Mouse (Mus musculus) T-helper 1 cell (primary cell): ENCODE measurements around the gene 4921504E06Rik.

ENCODE experiments used
- in situ Hi-C: fragments of 300-600 bp; cut with MboI, MseI; formaldehyde crosslinking; loops from one replicate; pipeline ENCODE4 v1.15.1; 2025; ENCODE audit warnings: high pct_unique_total_duplicates

Gene 4921504E06Rik

DNA sequence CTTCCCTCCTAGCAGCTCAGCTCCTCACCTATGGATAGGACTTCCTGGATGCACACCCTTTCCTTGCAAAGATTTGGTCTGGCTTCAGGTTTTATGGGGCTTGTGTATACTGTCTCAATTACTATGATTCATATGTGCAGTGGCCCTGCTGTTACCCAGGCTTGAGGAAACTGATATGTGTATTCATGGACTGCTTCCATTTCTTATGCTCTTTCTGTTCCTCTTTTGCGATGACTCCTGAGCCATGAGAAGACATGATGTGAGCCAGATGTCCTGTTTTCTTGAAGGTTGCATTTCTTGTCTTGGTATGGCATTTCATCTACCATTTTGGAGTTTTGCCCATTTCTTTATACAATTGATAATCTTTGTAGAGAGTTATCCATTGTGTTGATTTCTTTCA is 48.0 kb downstream of the 4921504E06Rik start:
- in situ Hi-C loops: no loop called here

GRCm38 (mm10) chr2:19490262-19490661 is 63.5 kb downstream of the 4921504E06Rik start:
- in situ Hi-C loops: loop anchor here (25.0 kb wide), 1 partner anchor 397 kb away; no protein-coding TSS in a partner anchor

DNA sequence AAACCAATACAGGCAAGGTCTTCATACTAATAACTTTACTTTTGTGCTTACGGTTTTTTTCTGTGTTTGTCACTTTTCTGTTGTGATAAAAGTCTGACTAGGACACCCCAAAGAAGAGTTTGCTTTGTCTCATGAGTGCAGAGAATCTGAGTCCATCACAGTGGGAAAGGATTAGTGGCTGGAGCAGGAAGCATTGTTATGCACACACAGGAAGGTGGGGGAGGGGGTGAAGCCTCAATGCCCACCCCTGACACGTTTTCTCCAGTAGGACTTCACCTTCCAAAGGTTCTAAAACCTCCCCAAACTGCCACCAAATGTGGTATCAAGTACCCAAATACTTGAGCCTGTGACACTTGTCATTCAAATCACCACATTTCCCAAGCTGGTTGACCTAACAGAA is 91.8 kb downstream of the 4921504E06Rik start:
- in situ Hi-C loops: no loop called here

- in situ Hi-C loops: no loop called here
These were observed 94.9 kb downstream of the 4921504E06Rik start for GRCm38 (mm10) chr2:19458785-19459184.

DNA sequence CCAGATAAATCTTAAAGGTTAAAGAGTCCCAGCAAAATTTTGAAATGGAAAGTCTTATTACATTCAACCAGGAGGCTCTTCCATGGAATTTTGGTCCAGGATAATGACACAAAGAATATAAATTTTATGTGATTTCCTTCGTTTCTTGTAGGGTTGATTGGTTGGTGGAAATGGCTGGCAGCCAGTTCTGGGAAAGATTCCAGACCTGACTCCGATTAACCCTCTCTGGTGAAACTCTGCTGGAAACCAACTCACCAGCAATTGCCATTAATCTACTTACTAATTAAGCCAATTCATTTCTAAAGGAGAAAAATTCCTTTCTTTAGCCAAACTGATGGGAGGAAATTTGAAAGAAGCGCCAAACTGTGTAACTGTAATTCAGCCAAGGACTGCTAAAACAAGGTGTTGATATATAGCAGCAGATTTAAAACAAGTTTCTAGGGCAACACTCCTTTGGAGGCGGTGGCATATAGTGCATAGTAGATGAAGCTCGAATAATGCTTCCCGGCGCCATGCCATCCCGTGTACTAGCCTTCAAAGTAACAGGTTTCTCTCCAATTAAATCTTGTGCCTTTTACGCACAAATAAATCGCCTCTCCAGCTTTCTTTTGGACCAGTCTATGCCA is 97.7 kb downstream of the 4921504E06Rik start:
- in situ Hi-C loops: no loop called here

- in situ Hi-C loops: no loop called here
These were observed 98.5 kb downstream of the 4921504E06Rik start for GRCm38 (mm10) chr2:19455228-19455627.

DNA sequence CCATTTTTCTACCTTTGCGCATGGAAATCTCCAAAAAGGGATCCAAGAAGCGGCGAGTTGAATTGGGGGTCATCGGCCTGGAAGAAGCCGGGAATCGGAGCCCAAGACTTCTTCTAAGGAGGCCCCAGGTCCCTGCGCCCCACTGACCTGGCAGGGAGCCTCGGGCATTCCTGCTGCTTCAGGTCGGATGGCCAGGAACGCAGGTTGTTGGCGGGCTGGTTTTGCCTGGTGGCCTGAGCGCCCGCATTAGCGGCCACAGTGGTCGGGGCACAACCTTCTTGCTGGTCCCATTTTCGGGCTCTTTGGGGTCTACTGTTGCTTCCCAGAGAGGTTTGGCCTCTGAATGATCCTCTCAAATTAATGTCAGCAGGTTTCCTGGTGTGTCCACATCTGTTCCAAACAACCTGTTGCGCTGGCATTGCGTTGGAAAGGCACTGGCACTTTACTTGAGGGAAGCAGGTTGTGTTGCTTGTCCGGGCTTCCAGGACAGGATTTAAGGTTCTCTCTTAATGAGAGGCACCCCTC is 101.1 kb downstream of the 4921504E06Rik start:
- in situ Hi-C loops: no loop called here

DNA sequence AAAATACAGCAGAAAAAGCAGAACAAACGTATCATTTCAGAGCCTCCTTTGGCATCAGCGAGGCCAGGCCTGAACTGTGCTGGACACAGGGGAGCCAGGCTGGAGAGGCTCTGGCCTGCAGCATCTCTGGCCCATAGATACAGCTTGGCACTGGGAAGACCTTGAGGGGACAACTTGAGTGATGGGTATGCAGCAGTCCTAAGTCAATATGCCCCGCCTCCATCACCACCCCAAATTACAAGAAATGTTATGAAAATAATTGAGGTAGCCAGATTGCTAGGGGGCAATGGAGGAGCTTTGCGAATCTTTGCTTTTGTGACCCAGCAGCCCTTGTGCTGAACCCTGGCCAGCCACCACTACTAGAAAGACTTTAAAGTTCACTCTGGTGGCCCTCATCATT is 104.4 kb downstream of the 4921504E06Rik start:
- in situ Hi-C loops: no loop called here

DNA sequence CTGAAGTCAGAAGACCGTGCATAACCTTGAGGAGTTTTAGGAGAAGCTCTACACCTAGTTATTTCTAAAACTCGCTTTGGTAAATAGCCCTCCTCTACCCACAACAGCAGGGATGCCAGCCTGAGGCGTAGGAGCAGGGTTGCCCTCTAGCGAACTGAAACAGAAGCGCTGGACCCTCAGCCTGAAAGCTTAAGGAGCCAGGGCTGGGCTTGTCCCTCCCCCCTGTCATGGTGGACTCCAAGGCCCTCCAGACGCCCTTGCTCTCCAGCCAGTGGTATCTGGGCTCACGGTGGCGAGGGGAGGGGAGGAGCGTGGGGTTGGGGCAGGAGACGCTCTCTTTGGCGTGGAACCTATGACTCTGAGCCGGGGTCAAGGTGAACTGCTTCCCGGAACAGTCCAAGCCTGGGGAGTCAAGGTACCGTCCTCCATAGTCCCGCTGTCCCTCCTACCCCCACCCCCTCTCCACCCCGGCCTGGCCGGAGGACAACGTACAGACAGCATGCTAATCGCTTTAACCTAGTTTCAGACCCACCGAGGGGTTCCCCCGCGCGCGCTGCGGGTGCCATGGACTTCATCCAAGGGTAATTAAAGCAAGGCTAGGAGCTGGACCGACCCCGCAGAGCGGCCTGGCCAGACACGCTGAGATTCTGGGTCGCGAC is 105.5 kb downstream of the 4921504E06Rik start:
- in situ Hi-C loops: no loop called here

GRCm38 (mm10) chr2:19446746-19447145 is 107.0 kb downstream of the 4921504E06Rik start:
- in situ Hi-C loops: no loop called here

GRCm38 (mm10) chr2:19445871-19446501 is 107.7 kb downstream of the 4921504E06Rik start:
- in situ Hi-C loops: no loop called here

DNA sequence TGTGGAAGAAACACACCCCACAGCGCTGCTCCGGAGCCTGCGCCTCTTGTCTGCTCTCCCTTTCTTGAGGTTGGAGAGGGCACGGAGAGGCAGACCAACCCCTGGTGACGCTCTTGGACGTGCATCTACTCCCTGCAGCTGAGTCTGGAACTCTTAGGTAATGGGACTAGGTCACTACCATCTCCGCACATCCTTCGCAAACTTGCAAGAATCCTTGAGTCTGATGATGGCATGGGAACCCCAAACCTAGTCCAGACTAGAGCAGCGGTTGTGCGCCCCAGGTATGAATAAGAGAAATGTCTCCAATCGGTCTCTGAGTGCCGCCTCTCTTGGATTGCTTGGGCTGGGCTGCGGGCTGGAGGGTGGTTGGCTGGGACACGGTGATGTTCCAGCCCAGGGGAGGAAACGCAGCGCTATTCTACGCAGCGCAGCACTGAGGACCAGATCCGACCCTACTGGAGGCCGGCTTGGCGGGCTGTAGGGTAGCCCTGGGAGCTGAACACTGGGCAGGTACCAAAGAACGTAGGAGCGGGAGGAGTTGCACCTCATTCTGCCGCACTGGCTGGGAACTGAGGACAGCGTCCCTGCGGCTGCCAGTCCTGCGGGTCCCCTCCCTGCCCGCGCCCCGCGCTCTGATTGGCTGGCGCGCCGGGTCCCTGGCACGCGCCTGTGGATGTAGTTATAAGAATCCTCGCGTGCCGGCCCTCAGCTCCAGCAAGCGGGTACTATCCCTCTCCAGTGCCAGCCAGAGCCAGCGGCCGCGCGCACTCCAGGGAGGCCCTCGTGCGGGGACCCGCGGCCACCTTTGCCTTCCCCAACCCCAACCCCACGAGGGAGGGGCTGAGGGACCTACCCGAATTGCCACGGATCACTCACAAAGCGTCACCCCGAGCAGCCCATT is 108.5 kb downstream of the 4921504E06Rik start, which contains the start of gene Ptf1a:
Gene Ptf1a, plus strand, starts transcription at position 733 of the 901 bp plus-strand sequence.
- in situ Hi-C loops: no loop called here

DNA sequence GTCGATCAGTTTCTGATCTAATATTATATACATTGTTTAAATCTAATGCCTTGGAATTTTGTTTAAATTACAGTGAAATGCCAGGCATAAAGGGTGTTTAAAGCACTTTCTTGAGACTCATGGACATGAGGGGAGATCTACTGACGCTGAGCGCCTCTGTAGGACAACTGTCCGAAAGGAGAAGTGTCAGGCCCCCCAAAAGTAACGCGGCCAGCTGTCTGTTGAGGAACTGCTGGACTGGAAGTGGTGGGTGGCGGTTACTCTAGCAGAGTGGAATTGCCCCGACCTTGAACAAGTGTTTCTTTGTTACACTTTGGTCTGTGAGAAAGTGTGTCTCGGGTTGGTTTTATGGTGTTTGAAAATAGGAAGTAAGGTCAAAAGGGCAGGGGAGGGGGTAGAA is 109.4 kb downstream of the 4921504E06Rik start:
- in situ Hi-C loops: no loop called here

GRCm38 (mm10) chr2:19431614-19432323 is 121.9 kb downstream of the 4921504E06Rik start:
- in situ Hi-C loops: loop anchor here (10.0 kb wide), 1 partner anchor 483 kb away; no protein-coding TSS in a partner anchor

GRCm38 (mm10) chr2:19431186-19431585 is 122.5 kb downstream of the 4921504E06Rik start:
- in situ Hi-C loops: loop anchor here (10.0 kb wide), 1 partner anchor 484 kb away; no protein-coding TSS in a partner anchor

DNA sequence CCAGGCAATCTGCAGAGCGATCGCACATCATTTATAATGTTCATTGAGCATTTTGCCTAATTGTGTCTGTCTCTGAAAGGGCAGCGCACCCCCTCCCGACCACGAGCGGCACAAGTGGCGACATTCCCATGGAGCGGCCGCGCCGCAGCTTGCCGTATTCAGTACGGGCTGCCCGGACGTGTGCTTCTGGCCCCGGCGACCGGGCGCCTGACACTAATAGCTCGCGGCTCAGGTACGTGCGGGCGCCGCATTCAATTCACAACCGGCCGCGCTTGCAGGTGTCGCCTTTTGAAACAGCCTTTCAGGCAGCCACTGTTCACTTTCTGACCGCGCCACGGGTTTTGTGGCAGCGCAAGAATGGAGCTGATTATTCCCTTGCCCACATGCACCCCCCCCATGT is 123.0 kb downstream of the 4921504E06Rik start:
- in situ Hi-C loops: loop anchor here (10.0 kb wide), 1 partner anchor 484 kb away; no protein-coding TSS in a partner anchor

- in situ Hi-C loops: loop anchor here (10.0 kb wide), 1 partner anchor 485 kb away; no protein-coding TSS in a partner anchor
These were observed 123.7 kb downstream of the 4921504E06Rik start for GRCm38 (mm10) chr2:19429691-19430690.

GRCm38 (mm10) chr2:19429031-19429430 is 124.7 kb downstream of the 4921504E06Rik start:
- in situ Hi-C loops: no loop called here

DNA sequence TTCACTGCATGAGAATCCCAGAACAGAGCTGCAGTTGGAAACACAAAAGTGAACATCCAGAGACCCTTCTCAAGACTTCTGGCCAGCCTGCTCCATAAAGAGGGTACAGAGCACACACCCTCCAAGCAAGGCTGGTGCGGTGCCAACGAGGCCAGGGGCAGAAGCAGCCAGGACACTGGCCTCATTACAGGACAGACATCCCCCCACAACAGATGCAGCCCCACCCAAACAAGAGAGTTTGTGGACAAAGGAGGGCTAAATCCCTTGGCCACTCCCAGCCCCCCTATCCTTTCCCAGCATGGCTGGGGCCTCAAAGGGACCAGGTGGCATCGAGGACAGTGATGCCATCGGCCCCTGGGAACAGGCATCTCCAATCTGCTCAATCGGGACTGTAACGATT is 130.6 kb downstream of the 4921504E06Rik start:
- in situ Hi-C loops: loop anchor here (5.0 kb wide), 1 partner anchor 94 kb away; no protein-coding TSS in a partner anchor
